Mouse (Mus musculus) neural tube, embryonic 13.5 days (tissue): ENCODE data around the gene Synj2. TPM values are rescaled to one million over a fixed set of nuclear protein-coding genes. Genes with fewer than 3 reads are reported as not detected.

Experiments used
- ATAC-seq: fragments of 200-750 bp; cut with Nextera tagmentation; 2 replicates; pipeline ENCODE4 v1.8.0; 2017; ENCODE audit warnings: low read depth, mild to moderate bottlenecking, moderate TSS enrichment, moderate library complexity
- H3K27ac ChIP-seq: fragments of 300-500 bp; sonication (generic); replicated peaks from 2 replicates; pipeline ENCODE4 v1.5.1; 2015; ENCODE audit warnings: moderate library complexity, mild to moderate bottlenecking, inconsistent platforms
- H3K27me3 ChIP-seq: fragments of 300-500 bp; sonication (generic); 2 replicates; pipeline ENCODE4 v1.6.1; 2015; ENCODE audit warnings: mild to moderate bottlenecking, inconsistent platforms
- H3K36me3 ChIP-seq: fragments of 300-500 bp; sonication (generic); 2 replicates; pipeline ENCODE4 v1.6.1; 2015; ENCODE audit warnings: mild to moderate bottlenecking, inconsistent platforms
- H3K4me1 ChIP-seq: fragments of 300-500 bp; sonication (generic); replicated peaks from 2 replicates; pipeline ENCODE4 v1.6.1; 2015; ENCODE audit warnings: inconsistent platforms
- H3K4me2 ChIP-seq: fragments of 300-500 bp; sonication (generic); 2 replicates; pipeline ENCODE4 v1.6.1; 2015; ENCODE audit warnings: inconsistent platforms, mild to moderate bottlenecking, moderate library complexity
- H3K4me3 ChIP-seq: fragments of 300-500 bp; sonication (generic); 2 replicates; pipeline ENCODE4 v1.5.1; 2015; ENCODE audit warnings: mild to moderate bottlenecking, inconsistent platforms
- H3K9ac ChIP-seq: fragments of 300-500 bp; sonication (generic); 2 replicates; pipeline ENCODE4 v1.6.1; 2015; ENCODE audit warnings: moderate library complexity, mild to moderate bottlenecking, inconsistent platforms
- H3K9me3 ChIP-seq: fragments of 300-500 bp; sonication (generic); 2 replicates; pipeline ENCODE4 v1.6.1; 2016; ENCODE audit warnings: inconsistent platforms
- WGBS: fragments of 180-500 bp; shearing (Covaris S2); methylation state at CpG from one replicate; pipeline ENCODE4 v1.1.7; 2015; 5-methylcytosine and 5-hydroxymethylcytosine counted together
- polyA plus RNA-seq: library from polyadenylated mRNA; unstranded; fragments of >200 nt; fragmentation: Nextera tagmentation; extraction: Ambion mirVana; gene quantifications from 2 replicates; pipeline ENCODE4 v1.2.1, GENCODE M21; 2015

The Synj2 gene
- polyA plus RNA-seq, 1 experiment from 2014 or later, result 1.7 TPM

DNA sequence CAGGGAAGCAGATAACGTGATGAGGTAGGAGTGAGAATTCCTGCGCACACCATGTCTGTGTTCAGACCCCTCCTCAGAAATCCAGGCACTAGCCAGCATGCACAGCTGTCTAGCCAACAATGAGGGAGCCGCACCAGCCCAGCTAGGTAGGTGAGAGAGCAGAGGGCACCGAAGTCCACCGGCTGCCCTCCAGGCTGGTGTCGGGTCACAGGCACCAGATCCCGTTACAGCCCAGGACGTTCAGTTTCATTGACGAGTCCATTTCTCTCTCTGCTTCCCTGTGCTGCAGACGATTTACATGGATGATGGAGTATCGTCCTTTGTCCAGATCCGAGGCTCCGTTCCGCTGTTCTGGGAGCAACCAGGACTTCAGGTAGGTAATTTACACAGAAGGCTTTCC lies 55.5 kb downstream of the Synj2 start:
- WGBS, result 84% methylated on average over 14 of the region's 14 CpGs
- H3K9me3 ChIP-seq, result no peaks in the 10 kb centered on the region
- no peak for ATAC-seq
- H3K4me2 ChIP-seq, result no peak overlapping the region
- no peak overlapping the region for H3K9ac ChIP-seq
- no peak overlapping the region for H3K4me3 ChIP-seq
- H3K27ac ChIP-seq, result no peak overlapping the region
- no peaks in the 10 kb centered on the region for H3K36me3 ChIP-seq
- H3K4me1 ChIP-seq, result no peaks in the 10 kb centered on the region
- H3K27me3 ChIP-seq, result no peaks in the 10 kb centered on the region

GRCm38 (mm10) chr17:5997380-5998234 lies 56.5 kb downstream of the Synj2 start:
- H3K9ac ChIP-seq, result no peak overlapping the region
- no peak overlapping the region for H3K27ac ChIP-seq
- no peaks in the 10 kb centered on the region for H3K36me3 ChIP-seq
- WGBS, result 80% methylated on average over 16 of the region's 16 CpGs
- no peaks in the 10 kb centered on the region for H3K27me3 ChIP-seq
- no peak for ATAC-seq
- H3K4me1 ChIP-seq, result no peaks in the 10 kb centered on the region
- H3K4me3 ChIP-seq, result no peak overlapping the region
- no peaks in the 10 kb centered on the region for H3K9me3 ChIP-seq
- no peak overlapping the region for H3K4me2 ChIP-seq

GRCm38 (mm10) chr17:5998235-5998500 lies 57.1 kb downstream of the Synj2 start:
- Histone ChIP-seq H3K36me3 (no peaks in the 10 kb centered on the region), H3K9ac (no peak overlapping the region), H3K27me3 (no peaks in the 10 kb centered on the region), H3K27ac (no peak overlapping the region), H3K4me3 (no peak overlapping the region), H3K4me2 (no peak overlapping the region), H3K4me1 (no peaks in the 10 kb centered on the region), H3K9me3 (no peaks in the 10 kb centered on the region)
- no peak for ATAC-seq

DNA sequence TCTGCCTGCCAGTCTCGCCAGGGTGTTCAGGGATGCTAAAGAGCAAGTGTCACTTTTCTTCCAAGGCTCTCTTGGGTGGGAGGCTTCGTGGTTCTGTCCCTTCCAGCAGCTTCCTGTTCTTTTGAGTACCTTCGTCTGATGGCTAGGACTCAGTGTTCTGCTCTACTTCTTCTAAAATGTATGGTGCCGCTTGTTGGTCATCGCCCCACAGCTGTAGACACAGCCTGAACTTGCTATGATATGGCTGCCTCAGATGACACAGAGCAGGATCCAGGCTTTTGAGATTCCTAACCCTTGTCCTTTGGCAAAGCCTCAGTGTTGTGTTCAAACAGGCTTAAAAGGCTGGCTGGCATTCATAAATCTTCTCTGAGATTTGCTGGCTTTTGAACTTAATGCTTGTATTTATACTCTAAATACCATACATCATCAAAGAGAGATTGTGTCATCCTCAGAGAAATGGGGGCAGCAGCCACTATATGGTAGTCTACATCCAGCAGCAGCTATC lies 58.0 kb downstream of the Synj2 start:
- H3K9ac ChIP-seq, result no peak overlapping the region
- no peaks in the 10 kb centered on the region for H3K36me3 ChIP-seq
- H3K4me2 ChIP-seq, result no peak overlapping the region
- ATAC-seq, result no peak
- no peak overlapping the region for H3K4me3 ChIP-seq
- WGBS, result 79% methylated on average over 5 of the region's 5 CpGs
- H3K9me3 ChIP-seq, result 0 out of 2 replicates have a peak, but pooled peaks cover 3% of the 10 kb centered on the region
- no peak overlapping the region for H3K27ac ChIP-seq
- H3K4me1 ChIP-seq, result no peaks in the 10 kb centered on the region
- H3K27me3 ChIP-seq, result no peaks in the 10 kb centered on the region

DNA sequence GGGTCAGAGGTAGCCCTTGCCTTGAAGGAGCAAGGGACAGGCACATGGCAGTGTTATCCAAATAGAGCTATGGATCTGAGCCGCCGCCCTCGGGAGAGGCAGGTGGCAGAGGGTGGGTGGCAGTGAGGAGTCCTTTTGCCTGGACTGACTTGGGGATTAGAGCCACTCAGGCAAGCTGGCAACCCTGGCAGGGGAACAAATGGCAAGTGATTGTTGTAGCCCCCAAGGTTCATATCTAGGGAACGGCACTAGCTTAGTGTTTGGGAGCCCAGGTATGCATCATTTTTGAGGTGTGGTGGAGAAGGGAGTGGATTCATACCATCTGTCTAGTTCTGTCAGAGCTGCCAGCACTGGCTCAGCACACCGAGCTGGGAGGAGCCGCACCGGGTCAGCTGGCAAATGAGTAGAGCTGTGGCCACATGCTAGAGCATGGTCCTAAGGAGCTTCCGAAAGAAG lies 59.8 kb downstream of the Synj2 start:
- Histone ChIP-seq H3K9me3 (0 out of 2 replicates have a peak, but pooled peaks cover 3% of the 10 kb centered on the region), H3K27me3 (no peaks in the 10 kb centered on the region), H3K4me1 (peaks cover 5% of the 10 kb centered on the region), H3K4me3 (no peak overlapping the region), H3K9ac (no peak overlapping the region), H3K4me2 (no peak overlapping the region), H3K27ac (no peak overlapping the region), H3K36me3 (no peaks in the 10 kb centered on the region)
- ATAC-seq, result no peak
- 93% methylated on average over 8 of the region's 8 CpGs for WGBS

DNA sequence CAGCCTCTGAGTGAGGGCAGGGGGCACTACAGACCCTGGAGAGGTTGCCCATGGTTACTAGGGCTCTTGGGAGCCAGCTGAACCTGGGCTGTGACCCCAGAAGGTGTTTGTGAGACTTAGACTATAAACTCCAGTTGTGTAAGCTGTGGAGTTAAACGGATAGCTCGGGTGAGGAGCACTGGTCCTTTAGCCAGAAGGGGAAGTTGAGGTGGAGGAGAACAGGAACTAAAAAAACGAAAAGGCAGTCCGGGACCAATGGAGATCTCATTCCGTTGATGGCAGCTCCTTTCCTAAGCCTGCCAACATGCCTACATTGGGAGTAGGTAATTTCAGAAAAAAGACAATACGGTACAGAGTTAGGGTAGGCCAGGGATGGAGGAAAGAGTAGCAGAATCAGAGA lies 60.3 kb downstream of the Synj2 start:
- no peak for ATAC-seq
- Histone ChIP-seq H3K36me3 (no peaks in the 10 kb centered on the region), H3K4me2 (no peak overlapping the region), H3K27ac (no peak overlapping the region), H3K4me1 (peaks cover 10% of the 10 kb centered on the region), H3K9me3 (0 out of 2 replicates have a peak, but pooled peaks cover 3% of the 10 kb centered on the region), H3K27me3 (no peaks in the 10 kb centered on the region), H3K4me3 (no peak overlapping the region), H3K9ac (no peak overlapping the region)
- 89% methylated on average over 6 of the region's 6 CpGs for WGBS

DNA sequence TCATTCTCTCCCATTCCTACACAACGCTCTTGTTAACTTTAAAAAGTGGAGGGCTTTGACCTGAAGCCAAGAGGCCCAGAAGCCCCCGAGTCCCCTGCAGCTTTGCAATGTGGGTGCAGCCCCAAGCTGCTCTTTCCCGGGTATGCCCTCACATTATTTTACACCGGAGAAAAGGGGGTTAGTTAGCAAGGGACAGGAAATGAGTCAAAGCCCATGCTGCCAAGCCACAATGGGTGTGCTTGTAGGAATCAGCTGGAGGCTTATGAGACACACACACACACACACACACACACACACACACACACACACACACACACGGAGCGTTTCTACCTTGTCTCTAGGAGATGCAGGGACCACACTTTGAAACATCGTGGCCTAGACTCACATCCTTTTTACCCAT lies 60.8 kb downstream of the Synj2 start:
- Histone ChIP-seq H3K9me3 (0 out of 2 replicates have a peak, but pooled peaks cover 3% of the 10 kb centered on the region), H3K9ac (no peak overlapping the region), H3K27ac (no peak overlapping the region), H3K4me1 (peaks cover 12% of the 10 kb centered on the region), H3K27me3 (no peaks in the 10 kb centered on the region), H3K36me3 (no peaks in the 10 kb centered on the region), H3K4me2 (no peak overlapping the region), H3K4me3 (no peak overlapping the region)
- 77% methylated on average over 7 of the region's 7 CpGs for WGBS
- ATAC-seq, result no peak

DNA sequence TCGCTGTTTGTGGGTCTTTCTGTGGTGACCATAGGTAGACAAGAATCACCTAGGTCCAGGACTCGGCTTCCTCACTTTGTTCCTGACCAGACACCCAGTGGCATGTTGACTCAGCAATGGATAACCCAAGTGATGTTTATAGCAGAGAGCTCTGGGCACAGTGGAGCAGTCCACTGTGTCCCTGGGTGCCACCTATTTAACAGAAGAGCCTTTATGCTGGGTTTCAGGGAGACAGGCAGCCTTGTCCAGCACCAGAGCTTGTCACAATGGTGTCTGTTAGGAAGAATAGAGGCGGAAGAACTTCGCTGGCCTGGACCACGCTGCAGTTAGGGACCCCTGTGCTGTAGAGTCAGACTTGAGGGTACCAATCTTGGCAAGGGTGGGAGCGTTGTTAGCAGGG lies 61.5 kb downstream of the Synj2 start:
- H3K9me3 ChIP-seq, result 0 out of 2 replicates have a peak, but pooled peaks cover 3% of the 10 kb centered on the region
- ATAC-seq, result no peak
- no peaks in the 10 kb centered on the region for H3K36me3 ChIP-seq
- H3K4me3 ChIP-seq, result no peak overlapping the region
- H3K9ac ChIP-seq, result no peak overlapping the region
- H3K4me2 ChIP-seq, result no peak overlapping the region
- 86% methylated on average over 6 of the region's 6 CpGs for WGBS
- H3K27ac ChIP-seq, result no peak overlapping the region
- H3K27me3 ChIP-seq, result no peaks in the 10 kb centered on the region
- H3K4me1 ChIP-seq, result peaks cover 12% of the 10 kb centered on the region

GRCm38 (mm10) chr17:6003661-6004060 lies 62.6 kb downstream of the Synj2 start:
- Histone ChIP-seq H3K27me3 (no peaks in the 10 kb centered on the region), H3K4me3 (no peak overlapping the region), H3K4me1 (peaks cover 12% of the 10 kb centered on the region), H3K9ac (no peak overlapping the region), H3K27ac (no peak overlapping the region), H3K9me3 (0 out of 2 replicates have a peak, but pooled peaks cover 3% of the 10 kb centered on the region), H3K36me3 (no peaks in the 10 kb centered on the region), H3K4me2 (no peak overlapping the region)
- no peak for ATAC-seq
- WGBS, result 92% methylated on average over 6 of the region's 6 CpGs

DNA sequence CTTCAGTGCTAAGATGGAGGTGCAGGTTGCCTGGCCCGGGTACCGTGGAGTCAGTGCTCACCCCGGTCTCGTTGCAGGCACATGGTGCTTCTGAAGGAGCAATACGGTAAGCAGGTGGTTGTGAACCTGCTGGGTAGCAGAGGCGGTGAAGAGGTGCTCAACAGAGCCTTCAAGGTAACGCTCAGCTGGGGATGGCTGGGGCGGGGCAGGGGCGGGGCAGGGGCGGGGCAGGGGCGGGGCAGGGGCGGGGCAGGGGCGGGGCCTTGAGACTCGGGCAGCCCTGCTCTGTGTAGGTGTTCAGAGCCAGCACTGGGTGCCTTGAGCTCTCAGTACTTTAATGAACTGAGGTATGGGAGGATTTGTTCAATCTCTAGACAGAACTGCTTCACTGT lies 64.2 kb downstream of the Synj2 start:
- H3K4me3 ChIP-seq, result no peak overlapping the region
- H3K27me3 ChIP-seq, result no peaks in the 10 kb centered on the region
- H3K4me1 ChIP-seq, result peaks cover 12% of the 10 kb centered on the region
- no peaks in the 10 kb centered on the region for H3K36me3 ChIP-seq
- H3K4me2 ChIP-seq, result no peak overlapping the region
- H3K27ac ChIP-seq, result no peak overlapping the region
- no peak overlapping the region for H3K9ac ChIP-seq
- 16% methylated on average over 10 of the region's 14 CpGs for WGBS
- 0 out of 2 replicates have a peak, but pooled peaks have one; percentile 32 for ATAC-seq
- 0 out of 2 replicates have a peak, but pooled peaks cover 3% of the 10 kb centered on the region for H3K9me3 ChIP-seq

DNA sequence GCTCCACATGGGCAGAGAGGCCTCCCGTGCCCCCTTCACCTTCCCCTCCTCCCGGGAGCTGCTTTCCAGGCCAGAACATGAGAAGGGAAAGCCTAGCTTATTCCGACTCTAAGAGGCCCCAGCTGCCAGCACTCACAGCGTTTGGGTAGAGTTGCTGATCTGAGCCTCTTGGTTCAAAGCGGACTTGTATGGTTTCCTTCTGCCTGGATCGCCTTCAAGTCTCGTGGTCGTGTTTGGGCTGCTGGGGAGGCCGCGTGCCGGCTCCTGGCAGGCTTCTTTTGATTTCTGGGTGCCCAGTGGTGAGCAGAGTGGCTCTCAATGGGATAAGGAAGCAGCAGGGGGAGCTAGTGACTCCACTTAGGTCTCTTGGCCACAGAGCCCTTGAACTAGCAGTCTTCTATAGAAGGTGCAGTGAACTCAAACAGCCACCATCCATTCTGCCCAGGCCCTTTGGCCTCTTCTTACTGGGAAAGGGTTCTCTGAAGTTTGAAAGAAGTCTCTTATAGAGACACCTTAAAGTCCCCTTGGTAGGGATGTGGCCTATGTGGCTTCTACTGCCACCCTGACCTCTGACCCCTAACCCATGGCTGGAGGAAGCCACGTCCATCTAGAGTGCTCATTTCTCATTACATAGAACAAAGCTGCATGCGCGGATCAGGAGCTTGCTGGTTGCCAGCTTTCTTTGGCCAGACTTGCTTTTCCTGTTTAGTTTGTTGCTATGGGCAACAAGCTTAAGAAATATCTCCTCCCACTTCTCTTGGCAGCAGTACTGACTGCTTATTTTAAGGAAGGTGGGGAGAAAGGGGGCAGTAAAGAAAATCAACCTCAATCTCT lies 64.8 kb downstream of the Synj2 start:
- Histone ChIP-seq H3K9ac (no peak overlapping the region), H3K4me3 (no peak overlapping the region), H3K4me2 (no peak overlapping the region), H3K27me3 (no peaks in the 10 kb centered on the region), H3K9me3 (0 out of 2 replicates have a peak, but pooled peaks cover 3% of the 10 kb centered on the region), H3K27ac (peak overlapping the region; percentile 38; the same call in 1 of the 2 replicates), H3K4me1 (peaks cover 12% of the 10 kb centered on the region), H3K36me3 (no peaks in the 10 kb centered on the region)
- 33% methylated on average over 14 of the region's 14 CpGs for WGBS
- ATAC-seq, result 0 out of 2 replicates have a peak, but pooled peaks have one; percentile 27
